Mouse (Mus musculus): Measurements from ENCODE around the gene Myl7.
"Not testable (repeated sequence)": the region's sequence is repeated elsewhere in the genome, so short reads cannot be mapped to it uniquely, and the experiment has no call there.

The Myl7 gene

DNA sequence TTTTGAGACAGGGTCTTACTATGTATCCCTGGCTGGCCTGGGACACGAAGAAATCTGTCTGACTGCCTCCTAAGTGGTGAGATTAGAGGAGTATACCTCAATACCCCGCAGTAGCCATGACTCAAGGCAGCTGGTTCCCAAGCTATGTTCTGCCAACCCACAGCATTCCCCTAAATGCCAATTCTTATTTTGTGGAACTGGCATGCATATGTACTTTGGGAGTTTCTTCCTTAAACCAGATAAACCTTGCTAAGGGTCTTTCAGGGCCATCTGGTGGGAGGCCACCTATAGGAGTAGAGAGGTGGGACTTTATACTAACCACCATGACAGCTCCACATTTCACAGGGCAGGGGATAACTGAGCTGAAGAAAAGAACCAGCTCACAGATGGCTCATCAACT, 5.3 kb upstream of the Myl7 start:
- DNase-seq (ENCODE audit: low spot score in 2 of 2) = no peak

DNA sequence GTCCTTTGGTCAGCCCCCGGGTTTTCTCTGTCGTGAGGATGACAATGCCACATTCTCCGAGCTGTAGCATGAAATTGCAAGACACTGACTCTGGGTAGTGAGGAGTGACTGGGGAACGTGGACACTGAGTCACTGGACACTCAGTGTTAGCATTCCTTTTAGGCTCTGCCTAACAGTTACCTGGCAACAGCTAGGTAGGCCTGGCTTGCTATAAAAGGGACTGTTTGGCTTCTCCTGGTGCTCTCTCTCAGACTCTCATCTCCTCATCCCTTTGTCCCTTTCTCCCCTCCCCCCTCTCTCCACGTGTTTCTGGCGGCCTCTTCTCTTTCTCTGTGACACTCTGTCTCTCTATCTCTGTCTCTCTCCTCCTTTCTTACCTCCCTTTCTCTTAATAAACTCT, 3.8 kb upstream of the Myl7 start:
- no peak for DNase-seq (ENCODE audit: low spot score in 2 of 2)

DNA sequence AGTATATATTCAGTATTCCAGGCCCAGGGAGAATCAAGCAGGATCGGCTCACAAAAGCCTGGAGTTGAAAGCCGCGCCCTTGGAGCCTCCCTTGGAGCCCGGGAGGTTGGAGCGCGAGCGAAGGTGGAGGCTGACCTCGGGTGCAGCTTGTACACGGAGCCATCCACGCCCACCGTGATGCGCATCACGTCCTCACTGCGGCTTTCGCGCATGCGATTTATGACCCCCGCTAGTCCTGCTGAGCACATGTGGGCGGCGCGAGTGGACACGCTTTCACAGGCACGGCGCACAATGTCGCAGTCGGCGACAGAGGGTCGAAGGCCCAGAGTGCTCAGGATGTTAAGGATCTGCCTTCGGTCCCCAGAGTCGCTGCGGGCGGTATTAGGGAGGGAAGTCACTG, 3.4 kb upstream of the Myl7 start:
- DNase-seq (ENCODE audit: low spot score in 2 of 2) = no peak

DNA sequence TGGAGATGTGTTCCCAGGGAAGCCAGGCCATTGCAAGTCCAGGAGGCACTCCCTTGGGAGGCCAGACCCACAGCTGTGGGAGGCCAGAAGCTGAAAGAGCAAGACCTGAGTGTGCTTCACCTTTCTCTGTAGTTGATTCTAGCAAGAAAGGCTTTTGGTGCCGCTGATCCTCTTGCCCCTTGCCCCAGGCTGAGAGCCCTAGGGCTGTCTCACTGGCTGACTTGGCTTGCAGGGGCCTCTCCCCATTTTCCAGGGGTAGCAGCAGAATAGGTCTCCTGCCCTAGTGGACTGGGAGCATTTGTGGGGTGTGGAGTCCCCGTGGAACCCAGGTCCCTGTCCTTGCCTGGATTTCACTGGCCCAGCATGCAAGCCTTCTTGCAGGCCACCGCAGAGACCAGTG, 2.7 kb upstream of the Myl7 start:
- DNase-seq (ENCODE audit: low spot score in 2 of 2) = no peak

DNA sequence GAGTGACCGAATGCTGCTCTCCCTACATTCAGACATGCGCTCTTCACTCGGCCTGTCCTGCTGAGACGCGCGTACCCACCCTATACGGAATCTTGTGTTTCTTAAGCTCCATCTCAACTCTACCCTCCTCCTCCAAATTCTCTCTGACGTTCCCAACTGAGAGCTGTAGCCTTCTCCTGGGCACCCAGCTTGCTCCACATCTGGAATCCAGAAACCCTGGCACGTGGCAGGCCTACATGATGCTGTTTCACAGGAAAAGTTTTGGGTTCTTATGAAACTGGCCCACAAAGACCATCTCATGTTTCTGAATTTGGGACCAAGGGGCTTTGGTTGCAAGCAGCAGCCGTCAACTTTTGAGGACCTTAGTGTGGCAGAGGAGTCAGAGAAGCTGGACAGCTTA, 704 bp upstream of the Myl7 start:
- no peak for DNase-seq (ENCODE audit: low spot score in 2 of 2)

DNA sequence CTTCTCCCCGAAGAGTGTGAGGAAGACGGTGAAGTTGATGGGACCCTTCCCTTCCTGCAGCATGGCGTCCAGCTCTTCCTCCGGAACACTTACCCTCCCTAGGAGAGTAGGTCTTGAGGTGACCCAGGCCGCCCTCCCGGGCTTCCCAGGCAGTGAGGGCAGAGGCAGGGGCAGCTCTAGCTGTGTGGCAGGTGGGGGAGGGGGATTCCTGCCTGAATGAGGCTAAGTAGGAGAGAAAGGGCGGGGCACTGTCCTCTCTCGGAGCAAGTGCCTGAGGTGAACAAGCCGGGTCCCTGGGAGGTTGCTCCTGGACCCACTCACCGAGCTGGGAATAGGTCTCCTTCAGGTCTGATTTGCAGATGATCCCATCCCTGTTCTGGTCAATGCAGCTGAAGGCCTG, 743 bp downstream of the Myl7 start:
- no peak for DNase-seq (ENCODE audit: low spot score in 2 of 2)

DNA sequence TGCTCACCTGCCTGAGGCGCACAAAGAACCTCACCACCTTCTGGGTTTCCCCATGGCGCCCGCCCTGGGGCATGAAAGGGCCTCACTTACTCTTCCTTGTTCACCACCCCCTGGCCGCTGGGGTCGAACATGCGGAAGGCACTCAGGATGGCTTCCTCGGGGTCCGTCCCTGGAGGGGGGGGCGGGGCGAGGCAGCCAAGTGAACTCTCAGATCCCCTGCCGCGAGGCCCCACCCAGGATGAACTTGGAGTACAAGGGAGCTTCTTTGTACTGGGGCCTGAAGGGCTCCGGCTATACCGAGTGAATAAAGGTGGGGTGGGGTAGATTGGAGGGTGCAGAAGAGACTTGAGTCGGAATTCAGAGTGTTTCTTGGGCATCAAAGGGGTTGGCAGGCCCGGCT, 1.4 kb downstream of the Myl7 start:
- no peak for DNase-seq (ENCODE audit: low spot score in 2 of 2)

DNA sequence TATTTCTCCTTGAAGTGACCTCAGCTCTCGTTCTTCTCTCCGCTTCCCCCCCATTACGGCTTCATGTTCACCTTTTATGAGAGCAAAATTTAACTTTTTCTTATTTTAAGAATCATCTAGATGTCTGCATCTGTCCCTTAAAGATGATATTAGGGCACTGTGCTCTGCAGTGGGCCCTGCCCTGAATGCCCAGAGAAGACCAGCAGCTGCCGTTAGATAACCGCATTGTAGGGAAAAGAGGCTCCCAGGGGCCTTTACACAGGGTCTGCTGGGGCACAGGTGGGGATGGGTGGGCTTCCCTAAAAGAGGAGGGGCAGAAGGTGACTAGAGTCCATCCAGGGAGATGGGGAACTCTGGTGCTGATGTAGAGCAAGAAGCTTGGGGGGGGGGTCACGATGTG, 4.8 kb downstream of the Myl7 start:
- no peak for DNase-seq (ENCODE audit: low spot score in 2 of 2)

DNA sequence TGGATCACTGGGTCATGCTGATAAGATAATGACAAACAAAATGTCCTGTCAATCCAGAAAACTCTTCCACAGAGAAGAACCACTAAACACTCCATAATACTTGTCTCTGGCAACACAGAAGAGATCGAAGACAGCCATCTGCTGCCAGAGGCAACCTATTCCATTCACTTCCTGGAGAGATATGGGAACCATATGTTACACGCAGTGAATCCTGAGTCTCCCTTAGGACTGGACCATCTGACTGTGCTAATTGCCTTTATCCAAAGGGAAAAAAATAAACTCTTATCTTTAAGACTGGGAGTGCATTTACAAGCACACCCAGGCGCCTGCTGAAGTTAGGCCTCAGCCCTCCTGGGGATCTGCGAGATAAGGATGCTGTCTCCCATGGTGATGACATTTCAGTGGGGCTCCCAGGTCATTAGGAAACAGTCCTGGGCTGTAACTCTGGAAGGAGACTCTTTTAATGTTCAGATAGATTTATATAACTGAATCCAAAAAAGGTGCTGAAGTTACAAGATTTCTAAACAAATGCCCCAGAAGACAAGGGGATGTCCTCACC, 5.7 kb downstream of the Myl7 start:
- no peak for DNase-seq (ENCODE audit: low spot score in 2 of 2)

DNA sequence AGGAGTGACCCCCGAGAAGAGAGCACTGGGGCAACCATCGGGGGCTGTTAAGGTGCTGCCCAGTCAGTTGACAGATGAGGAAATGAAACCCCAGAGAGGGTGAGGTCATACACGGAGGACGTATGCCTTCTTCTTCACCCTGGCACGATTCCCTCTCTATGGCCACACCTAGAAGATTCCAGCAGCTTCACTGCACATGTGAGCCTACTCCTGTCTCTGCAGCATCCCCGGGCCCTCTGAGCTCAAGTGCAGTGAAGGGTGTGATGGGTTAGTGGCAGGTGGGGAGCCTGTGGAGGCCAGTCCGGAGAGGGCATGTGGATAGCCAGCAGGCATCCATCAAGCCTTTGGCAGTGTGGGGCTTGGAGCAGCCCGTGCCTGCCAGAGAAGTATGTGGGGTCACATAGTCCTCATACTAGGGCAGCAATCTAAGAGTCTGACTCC, 6.4 kb downstream of the Myl7 start:
- DNase-seq (ENCODE audit: low spot score in 2 of 2) = no peak

DNA sequence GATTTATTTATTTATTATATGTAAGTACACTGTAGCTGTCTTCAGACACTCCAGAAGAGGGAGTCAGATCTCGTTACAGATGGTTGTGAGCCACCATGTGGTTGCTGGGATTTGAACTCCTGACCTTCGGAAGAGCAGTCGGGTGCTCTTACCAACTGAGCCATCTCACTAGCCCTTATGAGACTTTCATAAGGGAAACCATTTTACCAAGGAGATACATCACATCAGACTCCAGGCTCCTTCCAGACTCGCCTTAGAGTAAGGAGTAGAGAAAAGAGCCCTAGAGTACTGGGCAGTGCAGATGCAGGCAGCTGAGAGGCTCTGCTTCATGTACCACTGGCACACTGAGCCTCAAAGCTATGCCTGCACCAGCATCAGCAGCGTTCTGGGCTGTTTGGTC, 10.0 kb downstream of the Myl7 start:
- DNase-seq (ENCODE audit: low spot score in 2 of 2) = not testable (repeated sequence)

DNA sequence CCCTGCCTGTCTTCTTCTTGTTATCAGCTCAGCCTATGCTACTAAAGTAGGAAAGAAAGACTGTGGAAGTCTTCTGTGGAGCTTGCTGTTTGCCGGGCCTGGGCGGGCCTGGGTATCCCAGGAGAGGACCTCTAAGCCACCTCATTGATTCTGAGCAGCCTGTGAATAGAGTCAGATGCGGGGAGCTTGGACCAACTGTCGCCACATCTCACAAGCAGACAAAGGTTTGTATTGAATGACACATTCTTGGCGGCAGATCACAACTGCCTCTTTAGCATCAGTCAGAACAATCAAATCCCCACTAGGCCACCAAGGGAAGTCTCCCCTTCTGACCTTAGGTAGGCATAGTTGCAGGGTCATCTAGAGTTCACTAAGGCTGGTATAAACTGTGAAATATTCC, 11.3 kb downstream of the Myl7 start:
- DNase-seq (ENCODE audit: low spot score in 2 of 2) = no peak

DNA sequence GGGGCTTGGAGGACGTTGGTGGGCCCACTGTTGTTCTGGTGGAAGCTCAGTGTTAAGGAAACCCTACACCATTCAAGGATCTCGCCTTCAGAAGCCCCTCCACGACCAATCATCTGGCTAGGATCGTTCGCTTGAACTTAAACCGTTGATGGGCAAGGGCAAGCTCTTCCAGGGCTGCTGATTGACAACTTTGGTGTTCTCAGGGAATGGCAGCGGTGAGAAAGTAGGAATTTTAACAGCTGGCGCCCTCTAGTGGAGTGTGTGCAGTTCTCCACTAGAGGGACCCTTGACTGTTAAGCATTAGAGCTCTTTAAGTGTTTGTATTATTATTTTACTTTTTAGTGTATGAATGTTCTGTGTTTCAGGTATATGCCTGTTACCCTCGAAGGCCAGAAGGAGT, 12.4 kb downstream of the Myl7 start:
- DNase-seq (ENCODE audit: low spot score in 2 of 2) = peak in 1 of 2 experiments; percentile 52

DNA sequence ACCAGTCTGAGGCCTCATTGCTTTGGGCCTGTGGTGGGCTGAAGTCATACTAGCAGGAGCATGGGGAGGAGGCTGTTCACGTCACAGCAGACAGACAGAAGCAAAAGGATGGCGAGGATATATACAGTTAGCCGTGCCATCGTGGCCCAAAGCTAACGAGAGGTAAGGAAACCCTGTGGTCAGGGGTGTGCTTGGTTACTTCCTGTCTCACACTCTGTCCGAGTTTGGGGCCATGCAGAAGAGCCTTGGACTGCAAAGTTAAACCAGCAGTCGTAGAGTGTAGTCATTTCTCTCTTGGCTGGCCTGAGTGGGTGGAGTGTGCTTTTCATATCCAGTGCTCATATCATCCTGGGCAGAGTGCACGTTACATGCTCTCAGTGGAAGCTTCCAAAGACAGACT, 16.1 kb downstream of the Myl7 start:
- no peak for DNase-seq (ENCODE audit: low spot score in 2 of 2)

DNA sequence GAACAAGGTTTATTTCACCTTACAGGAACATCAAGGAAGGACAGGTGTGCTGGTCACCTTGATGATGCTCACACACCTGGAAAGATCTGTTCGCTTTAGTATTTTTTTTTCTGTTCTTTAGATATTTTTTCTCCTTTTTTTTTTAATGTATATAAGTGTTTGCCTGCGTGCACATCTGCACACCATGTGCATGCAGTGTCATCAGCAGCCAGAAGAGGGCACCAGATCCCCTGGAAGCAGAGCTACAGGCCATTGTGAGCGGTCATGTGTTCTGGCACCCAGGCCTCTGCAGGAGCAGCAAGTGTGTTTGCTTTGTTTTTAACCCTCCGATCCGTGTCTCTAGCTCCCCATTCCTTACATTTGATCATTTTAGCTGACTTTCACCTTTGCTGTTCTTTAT, 18.7 kb downstream of the Myl7 start:
- no peak for DNase-seq (ENCODE audit: low spot score in 2 of 2)

DNA sequence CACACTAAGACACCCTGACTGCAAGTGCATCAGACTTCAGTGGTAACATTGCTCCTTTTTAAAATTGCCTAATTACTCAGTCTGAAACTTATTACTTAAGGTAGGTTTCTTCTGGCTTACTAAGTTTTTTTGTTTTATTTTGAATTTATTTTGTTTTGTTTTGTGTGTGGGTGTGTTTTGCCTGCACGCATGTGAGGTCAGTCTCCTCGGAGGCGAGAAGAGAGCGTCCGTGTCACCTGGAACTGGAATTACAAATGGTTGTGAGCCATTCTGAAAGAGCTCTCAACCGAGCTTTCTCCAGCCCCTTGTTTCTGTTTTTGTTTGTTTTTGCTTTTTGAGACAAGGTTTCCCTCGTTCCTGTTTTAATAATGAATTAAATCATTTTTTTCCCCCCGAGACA, 19.9 kb downstream of the Myl7 start:
- no peak for DNase-seq (ENCODE audit: low spot score in 2 of 2)

DNA sequence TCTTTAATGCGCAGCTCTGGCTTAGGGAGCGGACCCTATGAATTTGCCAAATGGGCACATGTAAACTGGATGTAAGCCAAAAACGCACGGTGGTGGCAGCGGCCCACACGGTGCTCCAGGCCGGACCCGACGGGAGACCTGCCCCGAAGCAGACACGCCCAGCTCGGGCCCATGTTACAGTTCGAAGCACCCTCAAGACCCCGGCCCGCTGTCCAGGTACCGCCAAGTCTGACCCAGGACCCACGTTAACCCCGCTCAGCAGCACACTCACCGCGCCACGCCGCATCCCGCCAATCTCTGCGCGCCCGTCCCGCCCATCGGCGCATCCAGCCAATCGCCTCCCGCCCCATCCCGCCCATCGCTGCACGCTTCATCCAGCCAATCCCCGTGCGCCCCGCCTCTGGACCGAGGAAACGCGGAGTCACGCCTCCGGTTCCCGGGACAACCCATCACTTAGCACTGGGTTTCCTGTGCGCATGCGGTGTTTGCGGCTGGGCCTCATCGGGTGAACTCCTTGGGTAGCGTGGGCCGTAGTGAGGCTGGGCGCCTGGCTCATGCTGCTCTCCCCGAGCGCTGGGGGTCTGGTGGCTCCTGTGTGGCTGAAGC, 20.6 kb downstream of the Myl7 start, which contains the start of gene Pold2:
Gene Pold2 (minus strand): TSS at position 372 of the 606 bp plus-strand sequence.
- peak; percentile 88 to 95 for DNase-seq (ENCODE audit: low spot score in 2 of 2)

DNA sequence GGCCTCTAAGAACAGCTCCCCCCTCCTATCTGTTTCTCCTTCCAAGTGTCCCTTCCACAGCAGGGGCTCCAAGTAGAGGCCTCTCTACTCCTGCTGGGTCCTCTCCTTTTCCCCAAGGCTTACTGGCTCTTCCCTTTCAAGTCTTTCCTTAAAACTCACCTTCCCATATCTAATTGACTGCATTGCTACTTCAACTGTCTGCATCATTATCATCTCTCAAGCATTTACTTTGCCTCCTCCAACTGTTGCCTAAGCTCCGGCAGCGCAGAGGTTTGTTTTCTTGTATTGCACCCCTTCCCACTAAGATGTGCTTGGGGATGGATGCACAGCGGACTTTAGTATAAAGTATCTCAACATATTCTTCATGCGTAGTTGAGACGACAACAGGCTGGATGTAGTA, 21.2 kb downstream of the Myl7 start:
- no peak for DNase-seq (ENCODE audit: low spot score in 2 of 2)

DNA sequence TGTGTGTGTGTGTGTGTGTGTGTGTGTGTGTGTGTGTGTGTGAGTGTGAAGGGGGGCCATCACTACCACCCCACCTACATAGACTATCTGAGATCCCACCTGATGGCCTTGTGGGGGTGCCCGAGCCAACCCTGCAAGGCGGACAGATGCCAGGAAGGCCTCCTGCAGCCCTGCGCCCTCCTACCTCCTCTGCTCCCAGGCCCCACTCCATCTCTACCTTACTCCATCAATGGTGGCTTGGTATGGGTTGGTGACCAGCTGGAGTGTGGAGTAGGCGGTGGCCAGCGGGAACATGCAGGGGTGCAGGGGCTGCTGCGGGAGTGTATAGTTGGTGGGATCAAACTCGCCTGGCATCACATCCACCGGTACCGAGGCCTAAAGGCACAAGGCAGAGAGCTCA, 25.4 kb downstream of the Myl7 start:
- no peak for DNase-seq (ENCODE audit: low spot score in 2 of 2)

DNA sequence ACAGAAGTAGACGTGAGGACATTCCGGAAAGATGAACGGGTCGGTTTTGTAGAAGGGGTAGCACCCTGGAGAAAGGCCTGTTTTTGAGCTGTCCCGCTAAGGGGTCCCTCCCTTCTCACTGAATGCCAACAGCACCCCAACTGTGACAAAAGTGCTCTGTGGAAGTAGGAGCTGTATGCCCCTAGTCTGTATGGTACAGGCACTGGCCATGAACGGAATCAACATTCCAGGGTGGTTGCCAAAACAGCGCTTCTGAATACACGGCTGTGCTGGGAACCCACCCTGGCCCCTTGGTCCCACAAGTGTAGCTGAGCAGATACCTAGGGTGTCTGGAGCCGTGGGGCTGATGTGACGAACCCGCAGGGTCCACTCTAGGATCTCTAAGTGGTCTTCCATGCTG, 25.9 kb downstream of the Myl7 start:
- DNase-seq (ENCODE audit: low spot score in 2 of 2) = no peak

DNA sequence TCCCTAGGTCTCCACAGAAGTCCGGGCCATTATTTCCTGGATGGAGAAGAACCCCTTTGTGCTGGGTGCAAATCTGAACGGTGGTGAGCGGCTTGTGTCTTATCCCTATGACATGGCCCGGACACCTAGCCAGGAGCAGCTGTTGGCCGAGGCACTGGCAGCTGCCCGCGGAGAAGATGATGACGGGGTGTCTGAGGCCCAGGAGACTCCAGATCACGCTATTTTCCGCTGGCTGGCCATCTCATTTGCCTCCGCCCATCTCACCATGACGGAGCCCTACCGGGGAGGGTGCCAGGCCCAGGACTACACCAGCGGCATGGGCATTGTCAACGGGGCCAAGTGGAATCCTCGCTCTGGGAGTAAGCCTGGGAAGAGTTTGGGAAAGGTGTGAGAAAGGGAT, 28.5 kb downstream of the Myl7 start:
- DNase-seq (ENCODE audit: low spot score in 2 of 2) = no peak

DNA sequence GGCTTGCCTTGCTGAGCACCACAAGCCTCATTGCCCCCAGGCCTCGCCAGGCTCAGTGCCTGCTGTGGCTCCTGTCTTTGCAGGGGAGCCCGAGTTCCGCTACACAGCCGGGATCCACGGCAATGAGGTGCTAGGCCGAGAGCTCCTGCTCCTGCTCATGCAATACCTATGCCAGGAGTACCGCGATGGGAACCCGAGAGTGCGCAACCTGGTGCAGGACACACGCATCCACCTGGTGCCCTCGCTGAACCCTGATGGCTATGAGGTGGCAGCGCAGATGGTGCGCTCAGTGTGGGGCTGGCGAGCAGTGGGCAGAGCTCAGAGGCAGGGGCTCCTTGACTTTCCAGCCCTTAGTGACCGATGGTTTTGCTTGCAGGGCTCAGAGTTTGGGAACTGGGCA, 29.3 kb downstream of the Myl7 start:
- DNase-seq (ENCODE audit: low spot score in 2 of 2) = no peak

DNA sequence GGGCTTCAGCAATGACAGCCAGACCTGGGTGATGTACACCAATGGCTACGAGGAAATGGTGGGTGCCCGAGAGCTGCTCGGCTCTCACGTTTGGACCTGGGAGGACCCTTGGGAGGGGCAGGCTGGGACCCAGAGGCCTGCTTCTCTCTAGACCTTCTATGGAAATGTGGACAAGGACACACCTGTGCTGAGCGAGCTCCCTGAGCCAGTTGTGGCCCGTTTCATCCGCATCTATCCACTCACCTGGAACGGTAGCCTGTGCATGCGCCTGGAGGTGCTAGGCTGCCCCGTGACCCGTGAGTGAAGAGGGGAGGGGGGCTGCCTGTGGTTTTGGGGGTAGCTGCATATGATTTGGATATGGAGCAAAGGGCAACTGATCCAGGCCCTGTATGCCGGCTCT, 30.3 kb downstream of the Myl7 start:
- no peak for DNase-seq (ENCODE audit: low spot score in 2 of 2)

DNA sequence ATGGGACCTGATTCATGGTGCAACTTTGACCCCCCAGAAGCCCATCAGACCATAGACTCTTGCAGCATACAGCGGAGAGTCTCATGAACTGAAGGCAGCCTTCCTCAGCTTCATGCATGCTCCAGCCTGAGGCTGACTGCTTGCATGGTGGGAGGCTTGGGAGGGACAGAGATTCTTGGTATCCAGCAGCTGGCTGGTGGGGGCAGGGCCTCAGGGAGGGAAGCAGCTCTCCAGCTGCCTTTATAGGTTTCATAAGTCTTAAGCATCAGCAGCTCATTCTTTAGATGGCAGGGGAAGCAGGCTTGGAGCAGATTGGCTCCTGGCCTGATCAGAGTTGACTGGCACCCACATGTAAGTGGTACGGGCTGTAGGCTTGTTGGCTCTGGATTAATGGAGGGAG, 31.4 kb downstream of the Myl7 start:
- no peak for DNase-seq (ENCODE audit: low spot score in 2 of 2)
